Mouse (Mus musculus) liver, embryonic 11.5 days (tissue): ENCODE data around the gene Arhgef15. TPM values are rescaled to one million over a fixed set of nuclear protein-coding genes. Genes with fewer than 3 reads are reported as not detected.
A peak's percentile ranks its signal among the peaks of the same experiment; 100 is the strongest.
"Not testable (repeated sequence)": the region's sequence is repeated elsewhere in the genome, so short reads cannot be mapped to it uniquely, and the experiment has no call there.

Source experiments
- ATAC-seq: fragments of 200-750 bp; cut with Nextera tagmentation; replicated peaks from 2 replicates; pipeline ENCODE4 v1.8.0; 2017; ENCODE audit warnings: moderate number of reproducible peaks, mild to moderate bottlenecking, moderate TSS enrichment, moderate library complexity; ENCODE audit not compliant: low FRiP score
- DNase-seq: peaks from one replicate; pipeline ENCODE4 v3.0.0-alpha.2; 2017; ENCODE audit warnings: low spot score
- H3K27ac ChIP-seq: fragments of 300-500 bp; sonication (generic); 2 replicates; pipeline ENCODE4 v1.5.1; 2014; ENCODE audit warnings: mild to moderate bottlenecking, low read depth, low read length, control low read depth
- H3K27me3 ChIP-seq: fragments of 300-500 bp; sonication (generic); replicated peaks from 2 replicates; pipeline ENCODE4 v1.6.1; 2014; ENCODE audit warnings: low read length, mixed read lengths; ENCODE audit not compliant: control insufficient read depth, insufficient read depth
- H3K36me3 ChIP-seq: fragments of 300-500 bp; sonication (generic); 2 replicates; pipeline ENCODE4 v1.6.1; 2014; ENCODE audit warnings: mild to moderate bottlenecking, low read length, moderate library complexity, mixed read lengths; ENCODE audit not compliant: control insufficient read depth, insufficient read depth
- H3K4me1 ChIP-seq: fragments of 300-500 bp; sonication (generic); replicated peaks from 2 replicates; pipeline ENCODE4 v1.6.1; 2014; ENCODE audit warnings: low read length, mixed read lengths; ENCODE audit not compliant: control insufficient read depth, insufficient read depth
- H3K4me2 ChIP-seq: fragments of 300-500 bp; sonication (generic); 2 replicates; pipeline ENCODE4 v1.6.1; 2014; ENCODE audit warnings: mild to moderate bottlenecking, control low read depth, moderate library complexity
- H3K4me3 ChIP-seq: fragments of 300-500 bp; sonication (generic); 2 replicates; pipeline ENCODE4 v1.5.1; 2014; ENCODE audit warnings: low read depth, low read length, control low read depth
- H3K9ac ChIP-seq: fragments of 300-500 bp; sonication (generic); 2 replicates; pipeline ENCODE4 v1.6.1; 2014; ENCODE audit warnings: low read depth, low read length, control low read depth
- H3K9me3 ChIP-seq: fragments of 300-500 bp; sonication (generic); 2 replicates; pipeline ENCODE4 v1.6.1; 2016; ENCODE audit warnings: low read length, inconsistent platforms, mixed read lengths; ENCODE audit not compliant: control insufficient read depth
- WGBS: fragments of 180-500 bp; shearing (Covaris S2); extraction: QIAGEN DNeasy Blood & Tissue Kit; methylation state at CpG from one replicate; pipeline ENCODE4 v1.1.7; 2014; 5-methylcytosine and 5-hydroxymethylcytosine counted together
- polyA plus RNA-seq: library from polyadenylated mRNA; unstranded; fragments of >200 nt; fragmentation: Nextera tagmentation; extraction: Ambion mirVana; gene quantifications from 2 replicates; pipeline ENCODE4 v1.2.1, GENCODE M21; 2014

Gene Arhgef15
- 5.8 and 6.8 TPM in 2 replicates for polyA plus RNA-seq

- H3K36me3 ChIP-seq, result no peaks in the 10 kb centered on the region
- H3K4me2 ChIP-seq, result peak within 1 kb of the TSS; percentile 16; the same call in 1 of the 2 replicates
- H3K27ac ChIP-seq, result no peak within 1 kb of the TSS; the same call in 1 of the 2 replicates
- WGBS, result 33% methylated on average over 8 of the region's 8 CpGs
- peaks cover 7% of the 10 kb centered on the region for H3K4me1 ChIP-seq
- peaks cover 46% of the 10 kb centered on the region for H3K27me3 ChIP-seq
- no peak for ATAC-seq
- H3K9me3 ChIP-seq, result no peaks in the 10 kb centered on the region
- H3K9ac ChIP-seq, result peak within 1 kb of the TSS; percentile 25; the same call in 1 of the 2 replicates
- DNase-seq, result no peak
- H3K4me3 ChIP-seq, result peak within 1 kb of the TSS; percentile 11
Observed at GRCm38 (mm10) chr11:68957308-68957707, at the start of gene Arhgef15. TSS of gene Arhgef15 (minus strand) at chr11:68957480.

GRCm38 (mm10) chr11:69006575-69006974 is 49.3 kb upstream of the Arhgef15 start:
- H3K4me3 ChIP-seq, result peak overlapping the region; percentile 80
- H3K27me3 ChIP-seq, DNase-seq, H3K9ac ChIP-seq, ATAC-seq, H3K9me3 ChIP-seq, H3K27ac ChIP-seq: not testable (repeated sequence)
- peak overlapping the region; percentile 85 for H3K4me2 ChIP-seq
- peaks cover 13% of the 10 kb centered on the region; the same call in 1 of the 2 replicates for H3K36me3 ChIP-seq
- peaks cover 17% of the 10 kb centered on the region for H3K4me1 ChIP-seq

- Histone ChIP-seq H3K4me2 (peak overlapping the region; percentile 19), H3K36me3 (peaks cover 26% of the 10 kb centered on the region), H3K27me3 (no peaks in the 10 kb centered on the region), H3K4me1 (peaks cover 17% of the 10 kb centered on the region), H3K9ac (0 out of 2 replicates have a peak overlapping the region, but pooled peaks have one; percentile 5), H3K9me3 (no peaks in the 10 kb centered on the region), H3K27ac (peak overlapping the region; percentile 5; the same call in 1 of the 2 replicates), H3K4me3 (no peak overlapping the region)
- DNase-seq (no peak), ATAC-seq (peak; percentile 77)
- WGBS, result 66% methylated on average over 7 of the region's 7 CpGs
Observed at GRCm38 (mm10) chr11:69005193-69005592, 47.9 kb upstream of the Arhgef15 start.

GRCm38 (mm10) chr11:69003592-69003991 is 46.3 kb upstream of the Arhgef15 start:
- H3K36me3 ChIP-seq, result peaks cover 38% of the 10 kb centered on the region
- ATAC-seq (no peak), DNase-seq (no peak)
- peaks cover 17% of the 10 kb centered on the region for H3K4me1 ChIP-seq
- no peak overlapping the region for H3K4me2 ChIP-seq
- no peaks in the 10 kb centered on the region for H3K9me3 ChIP-seq
- no peak overlapping the region for H3K9ac ChIP-seq
- no peaks in the 10 kb centered on the region for H3K27me3 ChIP-seq
- WGBS, result 71% methylated on average over 4 of the region's 4 CpGs
- no peak overlapping the region for H3K4me3 ChIP-seq
- H3K27ac ChIP-seq, result no peak overlapping the region

GRCm38 (mm10) chr11:69002782-69003181 is 45.5 kb upstream of the Arhgef15 start:
- not testable (repeated sequence) for H3K27ac ChIP-seq, H3K9me3 ChIP-seq, H3K4me3 ChIP-seq, H3K9ac ChIP-seq, H3K27me3 ChIP-seq, ATAC-seq, DNase-seq, H3K4me2 ChIP-seq
- Histone ChIP-seq H3K36me3 (peaks cover 46% of the 10 kb centered on the region), H3K4me1 (peaks cover 17% of the 10 kb centered on the region)
- WGBS, result 85% methylated on average over 4 of the region's 4 CpGs

- H3K9ac ChIP-seq, result no peak overlapping the region
- H3K27me3 ChIP-seq, result no peaks in the 10 kb centered on the region
- H3K36me3 ChIP-seq, result peaks cover 86% of the 10 kb centered on the region
- no peak overlapping the region for H3K4me2 ChIP-seq
- H3K4me1 ChIP-seq, result no peaks in the 10 kb centered on the region
- no peaks in the 10 kb centered on the region for H3K9me3 ChIP-seq
- ATAC-seq, result no peak
- WGBS, result 88% methylated on average over 4 of the region's 4 CpGs
- H3K4me3 ChIP-seq, result no peak overlapping the region
- no peak overlapping the region for H3K27ac ChIP-seq
- DNase-seq, result no peak
Observed at GRCm38 (mm10) chr11:68997080-68997479, 39.8 kb upstream of the Arhgef15 start.

GRCm38 (mm10) chr11:68994377-68994776 is 37.1 kb upstream of the Arhgef15 start:
- WGBS, result 91% methylated on average over 3 of the region's 3 CpGs
- Histone ChIP-seq H3K27me3 (no peaks in the 10 kb centered on the region), H3K9ac (no peak overlapping the region), H3K36me3 (peaks cover 83% of the 10 kb centered on the region), H3K4me1 (no peaks in the 10 kb centered on the region), H3K27ac (no peak overlapping the region), H3K9me3 (no peaks in the 10 kb centered on the region), H3K4me3 (no peak overlapping the region), H3K4me2 (no peak overlapping the region)
- ATAC-seq, result no peak
- DNase-seq, result no peak

- DNase-seq, result no peak
- Histone ChIP-seq H3K9ac (no peak overlapping the region), H3K4me2 (no peak overlapping the region), H3K36me3 (peaks cover 78% of the 10 kb centered on the region), H3K27me3 (no peaks in the 10 kb centered on the region), H3K4me3 (no peak overlapping the region), H3K4me1 (no peaks in the 10 kb centered on the region), H3K27ac (no peak overlapping the region), H3K9me3 (no peaks in the 10 kb centered on the region)
- no peak for ATAC-seq
- 93% methylated on average over 7 of the region's 7 CpGs for WGBS
Observed at GRCm38 (mm10) chr11:68993122-68993521, 35.8 kb upstream of the Arhgef15 start.

GRCm38 (mm10) chr11:68988341-68988740 is 31.1 kb upstream of the Arhgef15 start:
- Histone ChIP-seq H3K9me3 (no peaks in the 10 kb centered on the region), H3K4me3 (no peak overlapping the region), H3K36me3 (peaks cover 56% of the 10 kb centered on the region), H3K4me2 (no peak overlapping the region), H3K9ac (no peak overlapping the region), H3K4me1 (no peaks in the 10 kb centered on the region), H3K27ac (no peak overlapping the region), H3K27me3 (no peaks in the 10 kb centered on the region)
- WGBS, result 91% methylated on average over 17 of the region's 17 CpGs
- DNase-seq (no peak), ATAC-seq (no peak)
